Mouse (Mus musculus): ENCODE data around the gene Vmn1r121.
"Not testable (repeated sequence)": the region's sequence is repeated elsewhere in the genome, so short reads cannot be mapped to it uniquely, and the experiment has no call there.

Vmn1r121 gene

GRCm38 (mm10) chr7:21098413-21098812 is at the start of gene Vmn1r121:
Gene Vmn1r121 (minus strand): TSS chr7:21098513.
- not testable (repeated sequence) for DNase-seq

GRCm38 (mm10) chr7:21134028-21134427 is 35.7 kb upstream of the Vmn1r121 start, which contains the start of gene Vmn1r122:
Gene Vmn1r122 (minus strand): TSS chr7:21134128.
- not testable (repeated sequence) for DNase-seq

GRCm38 (mm10) chr7:21053684-21054083 is 44.6 kb downstream of the Vmn1r121 start, which contains the start of gene Vmn1r120:
Gene Vmn1r120 (minus strand): TSS chr7:21053784.
- not testable (repeated sequence) for DNase-seq
